Mouse (Mus musculus) heart, embryonic 13.5 days (tissue): Measurements from ENCODE around the gene Fscn3. TPM values are rescaled to one million over a fixed set of nuclear protein-coding genes. Genes with fewer than 3 reads are reported as not detected.

Source experiments
- ATAC-seq: fragments of 200-750 bp; cut with Nextera tagmentation; 2 replicates; pipeline ENCODE4 v1.8.0; 2017; ENCODE audit warnings: moderate TSS enrichment; ENCODE audit not compliant: insufficient number of reproducible peaks, low FRiP score, low TSS enrichment; ENCODE audit errors: extremely low read depth
- H3K27ac ChIP-seq: fragments of 300-500 bp; sonication (generic); replicated peaks from 2 replicates; pipeline ENCODE4 v1.5.1; 2015; ENCODE audit warnings: moderate library complexity, mild to moderate bottlenecking, inconsistent platforms
- H3K27me3 ChIP-seq: fragments of 300-500 bp; sonication (generic); replicated peaks from 2 replicates; pipeline ENCODE4 v1.6.1; 2015; ENCODE audit warnings: mild to moderate bottlenecking, inconsistent platforms
- H3K36me3 ChIP-seq: fragments of 300-500 bp; sonication (generic); 2 replicates; pipeline ENCODE4 v1.6.1; 2015; ENCODE audit warnings: mild to moderate bottlenecking, inconsistent platforms
- H3K4me1 ChIP-seq: fragments of 300-500 bp; sonication (generic); 2 replicates; pipeline ENCODE4 v1.6.1; 2015; ENCODE audit warnings: inconsistent platforms
- H3K4me2 ChIP-seq: fragments of 300-500 bp; sonication (generic); 2 replicates; pipeline ENCODE4 v1.6.1; 2015; ENCODE audit warnings: inconsistent platforms, mild to moderate bottlenecking, moderate library complexity
- H3K4me3 ChIP-seq: fragments of 300-500 bp; sonication (generic); 2 replicates; pipeline ENCODE4 v1.5.1; 2015; ENCODE audit warnings: moderate library complexity, mild to moderate bottlenecking, inconsistent platforms
- H3K9ac ChIP-seq: fragments of 300-500 bp; sonication (generic); 2 replicates; pipeline ENCODE4 v1.6.1; 2015; ENCODE audit warnings: inconsistent platforms, mild to moderate bottlenecking, moderate library complexity
- H3K9me3 ChIP-seq: fragments of 300-500 bp; sonication (generic); 2 replicates; pipeline ENCODE4 v1.6.1; 2016; ENCODE audit warnings: inconsistent platforms
- WGBS: fragments of 180-500 bp; shearing (Covaris S2); methylation state at CpG from one replicate; pipeline ENCODE4 v1.1.7; 2015; ENCODE audit warnings: mixed read lengths; 5-methylcytosine and 5-hydroxymethylcytosine counted together
- polyA plus RNA-seq: library from polyadenylated mRNA; unstranded; fragments of >200 nt; fragmentation: Nextera tagmentation; extraction: Ambion mirVana; gene quantifications from 2 replicates; pipeline ENCODE4 v1.2.1, GENCODE M21; 2015

Fscn3 gene
- polyA plus RNA-seq, 1 experiment from 2014 or later: not detected

DNA sequence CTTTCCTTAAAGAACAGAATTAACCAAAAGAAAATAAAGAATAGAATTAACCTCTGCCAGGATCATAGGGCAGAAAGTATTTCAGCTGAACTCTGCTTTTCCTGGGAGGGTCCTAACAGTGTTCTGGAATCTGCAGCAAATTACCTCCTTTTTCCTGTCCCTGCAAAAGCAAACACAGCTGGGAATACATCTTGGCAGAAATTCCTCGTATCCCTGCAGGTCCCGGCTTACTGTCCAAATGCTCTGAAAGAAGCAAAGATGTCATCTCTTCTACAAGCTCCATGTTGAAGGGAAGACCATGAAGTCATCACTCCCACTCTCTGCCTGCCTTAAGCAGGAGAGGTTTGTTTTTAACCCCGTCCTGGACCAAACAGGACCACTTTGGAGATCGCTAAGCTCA lies 10.6 kb upstream of the Fscn3 start:
- WGBS: 65% methylated on average over 4 of the region's 4 CpGs
- H3K36me3 ChIP-seq: peaks cover 48% of the 10 kb centered on the region
- H3K4me1 ChIP-seq: peaks cover 41% of the 10 kb centered on the region
- no peak overlapping the region for H3K4me2 ChIP-seq
- H3K27me3 ChIP-seq: no peaks in the 10 kb centered on the region
- peak overlapping the region; percentile 53; the same call in 1 of the 2 replicates for H3K27ac ChIP-seq
- no peaks in the 10 kb centered on the region for H3K9me3 ChIP-seq
- no peak for ATAC-seq
- no peak overlapping the region for H3K4me3 ChIP-seq
- H3K9ac ChIP-seq: no peak overlapping the region

DNA sequence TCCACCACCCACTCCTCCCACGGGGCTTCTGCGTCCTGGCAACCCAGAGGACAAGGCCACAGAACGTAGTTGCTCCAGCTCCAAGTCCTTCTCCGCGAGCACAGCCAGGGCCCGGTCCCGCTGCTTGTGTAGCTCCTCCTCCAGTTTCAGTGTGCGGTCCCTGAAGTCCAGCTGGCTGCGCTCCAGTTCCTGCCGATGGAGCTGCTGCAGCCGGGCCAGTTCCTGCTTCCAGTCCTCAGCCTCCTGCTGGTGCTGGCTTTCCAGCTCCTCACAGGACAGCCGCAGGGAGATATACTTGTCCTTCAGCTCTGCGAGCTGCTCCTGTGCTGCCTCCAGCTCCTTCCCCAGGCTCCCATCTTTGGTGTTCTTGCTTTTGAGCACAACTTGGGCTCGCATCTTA lies 9.1 kb upstream of the Fscn3 start:
- H3K9ac ChIP-seq: no peak overlapping the region

GRCm38 (mm10) chr6:28419673-28420072 lies 7.9 kb upstream of the Fscn3 start:
- 60% methylated on average over 2 of the region's 2 CpGs for WGBS
- peaks cover 47% of the 10 kb centered on the region for H3K36me3 ChIP-seq
- no peaks in the 10 kb centered on the region for H3K9me3 ChIP-seq
- peak overlapping the region; percentile 54; the same call in 1 of the 2 replicates for H3K9ac ChIP-seq
- peaks cover 51% of the 10 kb centered on the region for H3K4me1 ChIP-seq
- no peak overlapping the region for H3K27ac ChIP-seq
- H3K27me3 ChIP-seq: no peaks in the 10 kb centered on the region
- H3K4me3 ChIP-seq: 0 out of 2 replicates have a peak overlapping the region, but pooled peaks have one; percentile 74
- peak overlapping the region; percentile 97 for H3K4me2 ChIP-seq
- no peak for ATAC-seq

More for the DNA sequence above, 9.1 kb upstream of the Fscn3 start:
- no peak overlapping the region for H3K4me3 ChIP-seq
- peaks cover 48% of the 10 kb centered on the region for H3K36me3 ChIP-seq
- H3K27me3 ChIP-seq: no peaks in the 10 kb centered on the region
- WGBS: 82% methylated on average over 14 of the region's 14 CpGs
- no peak overlapping the region; the same call in 1 of the 2 replicates for H3K27ac ChIP-seq
- H3K4me1 ChIP-seq: peaks cover 45% of the 10 kb centered on the region
- ATAC-seq: no peak
- H3K4me2 ChIP-seq: no peak overlapping the region
- H3K9me3 ChIP-seq: no peaks in the 10 kb centered on the region

DNA sequence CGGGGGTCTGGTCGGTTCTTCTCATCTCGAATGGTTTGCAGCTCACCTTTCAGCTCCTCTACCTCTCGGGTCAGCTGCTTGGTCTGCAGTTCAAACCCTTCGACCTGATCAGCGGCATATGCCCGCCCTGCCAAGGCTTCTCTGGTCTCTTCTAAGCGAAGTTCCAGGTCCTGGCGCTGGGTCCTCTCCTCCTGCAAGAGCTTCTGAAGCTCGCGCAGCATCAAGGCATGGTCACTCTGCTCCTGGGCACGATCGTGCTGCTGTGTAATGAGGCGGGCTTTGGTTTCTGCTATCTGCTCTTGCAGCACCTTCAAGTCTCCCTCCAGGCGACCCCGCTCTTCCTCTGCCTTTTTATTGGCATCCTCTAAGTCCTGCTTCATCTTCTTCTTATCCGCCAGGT lies 7.2 kb upstream of the Fscn3 start:
- no peaks in the 10 kb centered on the region for H3K27me3 ChIP-seq
- no peak for ATAC-seq
- peak overlapping the region; percentile 74 for H3K4me3 ChIP-seq
- H3K4me1 ChIP-seq: peaks cover 58% of the 10 kb centered on the region
- 74% methylated on average over 17 of the region's 17 CpGs for WGBS
- H3K9me3 ChIP-seq: no peaks in the 10 kb centered on the region
- H3K4me2 ChIP-seq: peak overlapping the region; percentile 97
- peak overlapping the region; percentile 89 for H3K9ac ChIP-seq
- no peak overlapping the region for H3K27ac ChIP-seq
- H3K36me3 ChIP-seq: peaks cover 45% of the 10 kb centered on the region

DNA sequence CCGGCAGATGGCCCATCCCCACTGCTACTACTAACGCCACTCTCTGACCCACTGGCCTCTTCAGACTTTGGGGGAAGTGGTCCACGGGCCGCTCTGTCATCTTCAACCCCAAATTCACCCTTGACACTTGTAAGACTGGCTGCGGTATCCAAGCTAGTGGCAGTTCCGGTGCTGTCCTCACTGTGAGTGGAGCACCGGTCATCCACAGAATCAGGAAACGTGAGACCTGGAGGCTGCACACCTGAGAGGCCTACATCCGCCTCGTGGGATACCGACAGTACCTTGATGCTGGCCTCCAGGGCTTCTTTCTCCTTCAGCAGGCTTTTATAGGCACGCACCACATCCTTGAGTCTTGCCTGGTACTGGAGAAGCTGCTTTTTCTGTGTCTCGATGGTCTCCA lies 6.7 kb upstream of the Fscn3 start:
- peak overlapping the region; percentile 89 for H3K9ac ChIP-seq
- no peaks in the 10 kb centered on the region for H3K27me3 ChIP-seq
- H3K4me2 ChIP-seq: peak overlapping the region; percentile 97
- ATAC-seq: no peak
- H3K9me3 ChIP-seq: no peaks in the 10 kb centered on the region
- H3K4me1 ChIP-seq: peaks cover 63% of the 10 kb centered on the region
- H3K27ac ChIP-seq: peak overlapping the region; percentile 55
- peaks cover 45% of the 10 kb centered on the region for H3K36me3 ChIP-seq
- H3K4me3 ChIP-seq: peak overlapping the region; percentile 74
- WGBS: 20% methylated on average over 13 of the region's 13 CpGs

DNA sequence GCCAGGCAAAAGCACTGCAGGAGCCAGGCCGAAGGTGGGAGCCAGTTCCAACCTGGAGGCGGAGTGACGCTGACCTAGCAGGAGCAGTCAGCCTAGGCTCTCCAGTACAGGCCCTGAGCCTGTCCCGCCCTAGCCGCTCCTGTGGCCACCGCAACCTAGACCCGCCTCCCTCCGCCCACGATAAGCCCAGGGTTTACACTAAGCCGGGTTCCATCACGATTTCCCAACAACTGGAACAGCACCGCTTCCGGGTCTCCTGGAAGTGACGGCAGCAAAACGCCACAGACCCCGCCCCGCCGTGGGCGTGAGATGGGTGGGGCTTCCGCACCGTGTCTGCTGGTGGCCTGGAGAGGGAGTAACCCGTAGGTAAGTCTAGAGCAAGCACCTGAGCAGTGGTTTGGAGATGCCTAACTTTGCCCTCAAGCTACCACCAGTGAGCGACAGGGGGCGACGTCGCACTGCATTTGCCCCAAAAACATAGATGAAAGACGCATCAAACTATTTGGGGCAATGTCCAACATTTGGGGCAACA lies 6.1 kb upstream of the Fscn3 start:
- ATAC-seq: peak; percentile 86
- Histone ChIP-seq H3K4me3 (peak overlapping the region; percentile 74), H3K36me3 (peaks cover 45% of the 10 kb centered on the region), H3K4me2 (peak overlapping the region; percentile 97), H3K9me3 (no peaks in the 10 kb centered on the region), H3K9ac (peak overlapping the region; percentile 89), H3K27me3 (no peaks in the 10 kb centered on the region), H3K4me1 (peaks cover 66% of the 10 kb centered on the region), H3K27ac (peak overlapping the region; percentile 55)
- WGBS: under 1% methylated on average over 27 of the region's 27 CpGs

GRCm38 (mm10) chr6:28422651-28423290 lies 4.8 kb upstream of the Fscn3 start:
- H3K27ac ChIP-seq: peak overlapping the region; percentile 85
- peaks cover 60% of the 10 kb centered on the region for H3K4me1 ChIP-seq
- H3K27me3 ChIP-seq: no peaks in the 10 kb centered on the region
- 70% methylated on average over 15 of the region's 15 CpGs for WGBS
- H3K9me3 ChIP-seq: no peaks in the 10 kb centered on the region
- no peak for ATAC-seq
- H3K4me2 ChIP-seq: peak overlapping the region; percentile 77
- peak overlapping the region; percentile 96 for H3K4me3 ChIP-seq
- no peak overlapping the region for H3K9ac ChIP-seq
- H3K36me3 ChIP-seq: peaks cover 42% of the 10 kb centered on the region

DNA sequence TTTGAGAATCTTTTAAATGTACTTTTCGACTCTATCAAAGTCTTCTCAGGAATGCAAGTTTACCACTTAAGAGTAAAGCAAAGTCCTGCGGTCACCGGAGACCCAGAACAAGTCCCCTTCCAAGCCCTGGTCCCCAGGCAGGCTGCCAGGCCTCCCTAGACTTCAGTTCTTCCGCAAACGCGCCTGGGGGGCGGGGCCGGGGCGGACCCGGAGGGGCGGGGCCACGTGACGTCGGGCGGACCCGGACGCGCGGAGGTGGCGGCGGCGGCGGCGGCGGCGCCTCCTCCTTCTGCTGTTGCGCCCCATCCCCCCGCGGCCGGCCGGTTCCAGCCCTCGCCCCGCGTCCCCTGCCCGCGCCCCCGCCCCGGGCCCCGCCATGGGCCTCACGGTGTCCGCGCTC lies 4.3 kb upstream of the Fscn3 start, which contains the start of gene Arf5:
Gene Arf5, plus strand, starts transcription at position 248 of the 400 bp plus-strand sequence.
- peak within 1 kb of the TSS; percentile 77 for H3K4me2 ChIP-seq
- no peaks in the 10 kb centered on the region for H3K27me3 ChIP-seq
- ATAC-seq: peak; percentile 60
- H3K27ac ChIP-seq: peak within 1 kb of the TSS; percentile 85
- peak within 1 kb of the TSS; percentile 96 for H3K4me3 ChIP-seq
- H3K36me3 ChIP-seq: peaks cover 37% of the 10 kb centered on the region
- peak within 1 kb of the TSS; percentile 97 for H3K9ac ChIP-seq
- no peaks in the 10 kb centered on the region for H3K9me3 ChIP-seq
- H3K4me1 ChIP-seq: peaks cover 54% of the 10 kb centered on the region
- WGBS: under 1% methylated on average over 23 of the region's 42 CpGs

DNA sequence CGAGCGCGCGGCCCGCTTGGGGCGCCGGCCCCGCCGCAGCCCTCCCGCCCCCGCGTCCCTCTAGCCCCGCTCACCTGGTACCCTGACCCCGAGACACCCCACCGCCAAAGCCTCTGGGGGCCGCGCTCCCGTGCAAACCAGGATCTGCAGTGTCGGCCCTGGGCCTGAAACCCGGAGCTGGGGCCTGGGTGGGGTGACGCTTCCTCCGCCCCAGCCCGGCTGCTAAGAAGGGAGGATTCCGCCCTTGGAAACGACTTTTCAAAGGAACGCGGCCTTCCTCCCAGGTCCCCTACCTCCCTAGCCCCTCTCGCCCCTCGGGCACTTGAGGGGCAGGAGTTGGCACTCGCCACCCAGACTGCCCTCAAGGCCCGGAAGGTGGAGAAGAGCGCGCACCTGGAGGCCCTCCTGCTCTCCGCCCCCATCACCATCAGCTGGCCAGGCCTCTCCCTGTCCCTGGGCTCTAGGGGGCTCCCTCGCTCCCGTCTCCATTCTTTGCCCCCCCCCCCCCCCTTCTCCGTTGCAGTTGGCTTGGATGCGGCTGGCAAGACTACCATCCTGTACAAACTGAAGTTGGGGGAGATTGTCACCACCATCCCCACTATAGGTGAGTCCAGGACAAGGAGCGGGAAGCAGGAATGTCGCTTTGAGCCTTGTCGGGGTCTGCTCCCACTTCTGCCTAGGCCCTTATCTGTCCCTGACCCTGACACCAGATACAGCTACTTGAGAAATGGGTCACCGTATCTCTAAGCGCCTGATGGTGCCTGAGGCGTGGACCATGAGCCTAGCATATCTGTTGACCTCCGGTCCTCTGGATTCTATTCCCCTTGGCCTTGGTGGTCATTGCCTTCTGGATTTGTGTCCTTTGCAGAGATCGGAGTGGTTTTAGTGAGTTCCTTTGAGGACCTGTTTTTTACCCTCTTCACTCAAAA lies 3.6 kb upstream of the Fscn3 start:
- peaks cover 30% of the 10 kb centered on the region for H3K36me3 ChIP-seq
- H3K27ac ChIP-seq: peak overlapping the region; percentile 85
- H3K4me3 ChIP-seq: peak overlapping the region; percentile 96
- 3% methylated on average over 46 of the region's 46 CpGs for WGBS
- peaks cover 48% of the 10 kb centered on the region for H3K4me1 ChIP-seq
- ATAC-seq: 0 out of 2 replicates have a peak, but pooled peaks have one; percentile 25
- peak overlapping the region; percentile 77 for H3K4me2 ChIP-seq
- H3K27me3 ChIP-seq: no peaks in the 10 kb centered on the region
- peak overlapping the region; percentile 97 for H3K9ac ChIP-seq
- no peaks in the 10 kb centered on the region for H3K9me3 ChIP-seq

- peaks cover 39% of the 10 kb centered on the region for H3K4me1 ChIP-seq
- H3K4me2 ChIP-seq: peak overlapping the region; percentile 77
- no peaks in the 10 kb centered on the region for H3K27me3 ChIP-seq
- peak overlapping the region; percentile 96 for H3K4me3 ChIP-seq
- no peaks in the 10 kb centered on the region for H3K9me3 ChIP-seq
- WGBS: 46% methylated on average over 6 of the region's 6 CpGs
- peaks cover 27% of the 10 kb centered on the region for H3K36me3 ChIP-seq
- 0 out of 2 replicates have a peak overlapping the region, but pooled peaks have one; percentile 5 for H3K9ac ChIP-seq
- ATAC-seq: no peak
- no peak overlapping the region; the same call in 1 of the 2 replicates for H3K27ac ChIP-seq
These were observed 2.6 kb upstream of the Fscn3 start for GRCm38 (mm10) chr6:28425019-28425418.

DNA sequence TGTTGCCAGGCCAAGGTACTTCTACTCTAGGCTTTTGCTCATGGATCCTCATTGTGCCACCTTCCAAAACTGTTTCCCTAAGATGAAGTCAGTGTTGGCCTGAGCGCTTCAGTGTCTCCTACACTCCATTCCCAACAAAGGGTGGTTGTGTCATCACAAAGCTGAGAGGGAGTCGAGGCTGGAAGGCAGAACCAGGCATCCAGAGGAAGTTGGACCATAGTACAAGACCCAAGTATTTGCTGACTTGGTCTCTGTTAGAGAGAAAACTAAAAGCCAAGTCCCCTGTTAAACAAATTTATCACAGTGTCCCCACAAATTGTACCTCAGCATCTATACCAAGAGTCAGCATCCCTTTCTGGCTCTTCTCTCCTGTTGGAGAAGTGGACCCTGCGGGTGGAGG lies 701 bp downstream of the Fscn3 start, which contains the start of gene Gcc1:
Gene Gcc1, minus strand, starts transcription at position 101 of the 400 bp plus-strand sequence.
- H3K4me3 ChIP-seq: no peak within 1 kb of the TSS
- no peaks in the 10 kb centered on the region for H3K27me3 ChIP-seq
- no peak within 1 kb of the TSS for H3K4me2 ChIP-seq
- no peak for ATAC-seq
- H3K4me1 ChIP-seq: peaks cover 21% of the 10 kb centered on the region
- no peaks in the 10 kb centered on the region for H3K9me3 ChIP-seq
- no peak within 1 kb of the TSS for H3K9ac ChIP-seq
- no peak within 1 kb of the TSS for H3K27ac ChIP-seq
- H3K36me3 ChIP-seq: peaks cover 27% of the 10 kb centered on the region
- WGBS: 84% methylated on average over 3 of the region's 3 CpGs
